Mouse (Mus musculus) kidney, adult 11 months (tissue): ENCODE data around the gene Iscu.

Experiments used
- DNase-seq: peaks from one replicate; pipeline ENCODE4 v3.0.0; 2022

Iscu gene

GRCm38 (mm10) chr5:113818572-113818971 lies 46.0 kb downstream of the Iscu start:
- no peak for DNase-seq

GRCm38 (mm10) chr5:113824228-113824627 lies 51.7 kb downstream of the Iscu start:
- DNase-seq = no peak

GRCm38 (mm10) chr5:113825558-113825957 lies 53.0 kb downstream of the Iscu start:
- no peak for DNase-seq

DNA sequence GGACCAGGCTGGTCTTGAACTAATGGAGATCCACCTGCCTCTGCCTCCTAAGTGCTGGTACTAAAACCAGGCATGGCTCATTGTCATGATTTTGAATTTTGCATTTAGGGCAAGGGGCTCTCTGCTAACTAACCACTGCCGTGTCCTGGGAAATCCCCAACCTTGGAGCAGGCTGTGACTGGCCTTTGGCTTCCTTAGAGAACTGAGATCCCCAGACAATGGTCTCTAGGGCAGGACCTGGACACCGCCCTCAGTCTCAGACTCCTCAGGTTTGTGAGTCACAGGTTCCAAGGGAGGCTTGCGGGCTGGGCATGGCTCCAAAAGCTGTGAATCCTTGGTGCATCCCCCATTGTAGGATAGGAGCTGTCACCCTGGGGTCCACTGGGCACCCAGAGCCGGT lies 54.1 kb downstream of the Iscu start:
- no peak for DNase-seq
